Mouse (Mus musculus): ENCODE results near the gene Ggn. TPM values are rescaled to one million over a fixed set of nuclear protein-coding genes. Genes with fewer than 3 reads are reported as not detected.
"Not testable (repeated sequence)": the region's sequence is repeated elsewhere in the genome, so short reads cannot be mapped to it uniquely, and the experiment has no call there.

Gene Ggn
- total RNA-seq, 1 experiment: 0.67 TPM

GRCm38 (mm10) chr7:29137429-29137828 lies 32.6 kb upstream of the Ggn start:
- H3K4me3 ChIP-seq (ENCODE audit: insufficient read depth in 1 of 2, low read depth in 1 of 2, low read length in 2 of 2, poor library complexity in 1 of 2, severe bottlenecking in 1 of 2): peak overlapping the region; percentile 52 to 68
- H3K4me1 ChIP-seq (ENCODE audit: control insufficient read depth in 2 of 2, insufficient read depth in 2 of 2, low read length in 2 of 2, poor library complexity in 1 of 2): peaks cover 6 to 15% of the 10 kb centered on the region in 2 experiments
- no peaks in the 10 kb centered on the region for H3K9me3 ChIP-seq (ENCODE audit: control insufficient read depth, insufficient read depth, low read depth, low read length)
- DNase-seq (ENCODE audit: low read depth, low spot score): peak; percentile 75
- no peaks in the 10 kb centered on the region; the same call in 1 of the 2 replicates for H3K36me3 ChIP-seq (ENCODE audit: control insufficient read depth, insufficient read depth, low read length, poor library complexity, severe bottlenecking)
- peak overlapping the region; percentile 4; the same call in 1 of the 2 replicates for H3K27ac ChIP-seq (ENCODE audit: insufficient read depth, low read depth, low read length, poor library complexity, severe bottlenecking)
- in situ Hi-C loops (cut with MboI; ENCODE audit: low sequenced_read_pairs in 2 of 2, unreplicated experiment in 2 of 2): no loop called here
- TF ChIP-seq ZNF384 (IDR thresholded peaks at IDR 0.05; ENCODE audit: low read depth, low read length) (no peak), MAFK (IDR thresholded peaks at IDR 0.05; ENCODE audit: insufficient read depth, low read depth, low read length) (peak; percentile 90)
- peak overlapping the region; percentile 14; the same call in 1 of the 2 replicates for H3K9ac ChIP-seq (ENCODE audit: insufficient read depth, low read depth, low read length, poor library complexity, severe bottlenecking)

GRCm38 (mm10) chr7:29139237-29139636 lies 30.8 kb upstream of the Ggn start:
- H3K27ac ChIP-seq (ENCODE audit: insufficient read depth, low read depth, low read length, poor library complexity, severe bottlenecking); H3K9me3 ChIP-seq (ENCODE audit: control insufficient read depth, insufficient read depth, low read depth, low read length); H3K4me3 ChIP-seq (ENCODE audit: insufficient read depth in 1 of 2, low read depth in 1 of 2, low read length in 2 of 2, poor library complexity in 1 of 2, severe bottlenecking in 1 of 2); in situ Hi-C loops (cut with MboI; ENCODE audit: low sequenced_read_pairs in 2 of 2, unreplicated experiment in 2 of 2); H3K9ac ChIP-seq (ENCODE audit: insufficient read depth, low read depth, low read length, poor library complexity, severe bottlenecking); DNase-seq (ENCODE audit: low read depth, low spot score); H3K36me3 ChIP-seq (ENCODE audit: control insufficient read depth, insufficient read depth, low read length, poor library complexity, severe bottlenecking): not testable (repeated sequence)
- H3K4me1 ChIP-seq (ENCODE audit: control insufficient read depth in 2 of 2, insufficient read depth in 2 of 2, low read length in 2 of 2, poor library complexity in 1 of 2): peaks cover 6 to 15% of the 10 kb centered on the region in 2 experiments

- TF ChIP-seq HCFC1 (IDR thresholded peaks at IDR 0.05; ENCODE audit: borderline replicate concordance, insufficient read depth, low read length): no peak
- TF ChIP-seq CHD2 (IDR thresholded peaks at IDR 0.05; ENCODE audit: low read depth, low read length): no peak
- no peak for TF ChIP-seq MAFK (IDR thresholded peaks at IDR 0.05; ENCODE audit: insufficient read depth, low read depth, low read length)
- TF ChIP-seq ZNF384 (IDR thresholded peaks at IDR 0.05; ENCODE audit: low read depth, low read length): no peak
- no peak for TF ChIP-seq ZC3H11A (IDR thresholded peaks at IDR 0.05; ENCODE audit: borderline replicate concordance, low read depth, low read length)
- in situ Hi-C loops (cut with MboI; ENCODE audit: low sequenced_read_pairs in 2 of 2, unreplicated experiment in 2 of 2): no loop called here
- H3K36me3 ChIP-seq (ENCODE audit: control insufficient read depth, insufficient read depth, low read length, poor library complexity, severe bottlenecking): no peaks in the 10 kb centered on the region; the same call in 1 of the 2 replicates
Measured at GRCm38 (mm10) chr7:29141416-29141815, 28.6 kb upstream of the Ggn start.

GRCm38 (mm10) chr7:29144006-29144405 lies 26.0 kb upstream of the Ggn start:
- in situ Hi-C loops (cut with MboI; ENCODE audit: low sequenced_read_pairs in 2 of 2, unreplicated experiment in 2 of 2): no loop called here
- Histone ChIP-seq H3K9ac (ENCODE audit: insufficient read depth, low read depth, low read length, poor library complexity, severe bottlenecking) (no peak overlapping the region), H3K9me3 (ENCODE audit: control insufficient read depth, insufficient read depth, low read depth, low read length) (no peaks in the 10 kb centered on the region), H3K36me3 (ENCODE audit: control insufficient read depth, insufficient read depth, low read length, poor library complexity, severe bottlenecking) (no peaks in the 10 kb centered on the region; the same call in 1 of the 2 replicates), H3K4me1 (ENCODE audit: control insufficient read depth in 2 of 2, insufficient read depth in 2 of 2, low read length in 2 of 2, poor library complexity in 1 of 2) (peaks cover 0 to 3% of the 10 kb centered on the region in 2 experiments; a peak in 2 of 4 replicates), H3K27ac (ENCODE audit: insufficient read depth, low read depth, low read length, poor library complexity, severe bottlenecking) (no peak overlapping the region), H3K4me3 (ENCODE audit: insufficient read depth in 1 of 2, low read depth in 1 of 2, low read length in 2 of 2, poor library complexity in 1 of 2, severe bottlenecking in 1 of 2) (no peak overlapping the region)
- DNase-seq (ENCODE audit: low read depth, low spot score): no peak
- TF ChIP-seq MAFK (IDR thresholded peaks at IDR 0.05; ENCODE audit: insufficient read depth, low read depth, low read length) (no peak), HCFC1 (IDR thresholded peaks at IDR 0.05; ENCODE audit: borderline replicate concordance, insufficient read depth, low read length) (no peak), ZC3H11A (IDR thresholded peaks at IDR 0.05; ENCODE audit: borderline replicate concordance, low read depth, low read length) (no peak), ZNF384 (IDR thresholded peaks at IDR 0.05; ENCODE audit: low read depth, low read length) (no peak), CHD2 (IDR thresholded peaks at IDR 0.05; ENCODE audit: low read depth, low read length) (no peak)

More at GRCm38 (mm10) chr7:29141416-29141815, 28.6 kb upstream of the Ggn start:
- DNase-seq (ENCODE audit: low read depth, low spot score): no peak
- no peak overlapping the region for H3K4me3 ChIP-seq (ENCODE audit: insufficient read depth in 1 of 2, low read depth in 1 of 2, low read length in 2 of 2, poor library complexity in 1 of 2, severe bottlenecking in 1 of 2)
- no peak overlapping the region for H3K27ac ChIP-seq (ENCODE audit: insufficient read depth, low read depth, low read length, poor library complexity, severe bottlenecking)
- peaks cover 6 to 8% of the 10 kb centered on the region in 2 experiments for H3K4me1 ChIP-seq (ENCODE audit: control insufficient read depth in 2 of 2, insufficient read depth in 2 of 2, low read length in 2 of 2, poor library complexity in 1 of 2)
- H3K9me3 ChIP-seq (ENCODE audit: control insufficient read depth, insufficient read depth, low read depth, low read length): no peaks in the 10 kb centered on the region
- no peak overlapping the region for H3K9ac ChIP-seq (ENCODE audit: insufficient read depth, low read depth, low read length, poor library complexity, severe bottlenecking)

- in situ Hi-C loops (cut with MboI; ENCODE audit: low sequenced_read_pairs in 2 of 2, unreplicated experiment in 2 of 2): no loop called here
- H3K36me3 ChIP-seq (ENCODE audit: control insufficient read depth, insufficient read depth, low read length, poor library complexity, severe bottlenecking): no peaks in the 10 kb centered on the region; the same call in 1 of the 2 replicates
- no peak for DNase-seq (ENCODE audit: low read depth, low spot score)
- H3K4me1 ChIP-seq (ENCODE audit: control insufficient read depth in 2 of 2, insufficient read depth in 2 of 2, low read length in 2 of 2, poor library complexity in 1 of 2): no peaks in the 10 kb centered on the region; a peak in 1 of 4 replicates
- H3K27ac ChIP-seq (ENCODE audit: insufficient read depth, low read depth, low read length, poor library complexity, severe bottlenecking): no peak overlapping the region
- H3K9ac ChIP-seq (ENCODE audit: insufficient read depth, low read depth, low read length, poor library complexity, severe bottlenecking): no peak overlapping the region
- TF ChIP-seq HCFC1 (IDR thresholded peaks at IDR 0.05; ENCODE audit: borderline replicate concordance, insufficient read depth, low read length) (no peak), CHD2 (IDR thresholded peaks at IDR 0.05; ENCODE audit: low read depth, low read length) (no peak), MAFK (IDR thresholded peaks at IDR 0.05; ENCODE audit: insufficient read depth, low read depth, low read length) (no peak), ZC3H11A (IDR thresholded peaks at IDR 0.05; ENCODE audit: borderline replicate concordance, low read depth, low read length) (no peak), ZNF384 (IDR thresholded peaks at IDR 0.05; ENCODE audit: low read depth, low read length) (no peak)
- H3K9me3 ChIP-seq (ENCODE audit: control insufficient read depth, insufficient read depth, low read depth, low read length): no peaks in the 10 kb centered on the region
- no peak overlapping the region for H3K4me3 ChIP-seq (ENCODE audit: insufficient read depth in 1 of 2, low read depth in 1 of 2, low read length in 2 of 2, poor library complexity in 1 of 2, severe bottlenecking in 1 of 2)
Measured at GRCm38 (mm10) chr7:29146625-29147367, 23.2 kb upstream of the Ggn start.

All from ES-E14 (cell line).